Mouse (Mus musculus) urinary bladder, adult 2 months (tissue): ENCODE data around the gene Zbtb24. TPM values are rescaled to one million over a fixed set of nuclear protein-coding genes. Genes with fewer than 3 reads are reported as not detected.
"Not testable (repeated sequence)": the region's sequence is repeated elsewhere in the genome, so short reads cannot be mapped to it uniquely, and the experiment has no call there.

ENCODE experiments used
- DNase-seq: peaks from one replicate; pipeline ENCODE4 v3.0.0; 2022; ENCODE audit warnings: low spot score
- polyA plus RNA-seq: library from polyadenylated mRNA; depleted of rRNA; stranded (reverse); fragments of >200 nt; gene quantifications from 2 replicates; pipeline ENCODE4 v1.2.3, GENCODE M21; 2012; rRNA removed

The Zbtb24 gene
- 15.8 and 17.4 TPM in 2 replicates for polyA plus RNA-seq

- peak; percentile 85 for DNase-seq
These were observed at the start of gene Zbtb24 for GRCm38 (mm10) chr10:41450137-41450670. Gene Zbtb24 (plus strand): TSS chr10:41450383.

- DNase-seq = no peak
These were observed 49.1 kb upstream of the Zbtb24 start for GRCm38 (mm10) chr10:41401097-41401496.

- no peak for DNase-seq
These were observed 46.8 kb upstream of the Zbtb24 start for GRCm38 (mm10) chr10:41403364-41403763.

DNA sequence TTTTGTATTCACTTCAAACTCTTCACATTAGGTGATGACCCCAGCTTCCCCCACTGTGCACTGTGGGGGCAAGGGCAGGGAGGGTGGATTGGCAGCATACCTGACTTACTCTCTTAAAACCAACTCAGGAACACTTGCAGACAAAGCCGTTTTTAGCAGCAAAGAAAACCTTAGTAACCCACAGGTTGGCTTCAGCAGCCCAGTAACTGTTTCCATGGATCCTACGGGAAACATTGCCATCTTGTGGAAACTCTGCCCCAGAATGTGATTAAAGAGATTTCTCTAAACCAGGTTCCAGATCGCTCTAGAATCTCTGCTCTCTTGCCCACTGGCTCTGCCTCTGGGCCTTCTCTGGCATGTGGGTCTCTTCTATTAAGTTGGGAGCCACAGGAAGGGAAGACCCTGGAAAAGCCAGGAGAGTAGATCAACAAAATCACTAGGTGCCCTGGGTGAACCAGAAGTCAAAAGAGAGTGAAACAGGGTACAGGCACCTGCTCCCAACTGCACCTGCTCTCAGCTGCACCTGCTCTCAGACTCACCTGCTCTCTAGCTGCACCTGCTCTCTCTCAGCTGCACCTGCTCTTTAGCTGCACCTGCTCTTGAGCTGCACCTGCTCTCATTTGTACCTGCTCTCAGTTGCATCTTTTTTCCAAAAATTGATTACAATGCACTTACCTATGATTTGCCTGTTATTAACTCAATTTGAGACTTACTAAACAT is 46.1 kb upstream of the Zbtb24 start:
- DNase-seq = no peak

DNA sequence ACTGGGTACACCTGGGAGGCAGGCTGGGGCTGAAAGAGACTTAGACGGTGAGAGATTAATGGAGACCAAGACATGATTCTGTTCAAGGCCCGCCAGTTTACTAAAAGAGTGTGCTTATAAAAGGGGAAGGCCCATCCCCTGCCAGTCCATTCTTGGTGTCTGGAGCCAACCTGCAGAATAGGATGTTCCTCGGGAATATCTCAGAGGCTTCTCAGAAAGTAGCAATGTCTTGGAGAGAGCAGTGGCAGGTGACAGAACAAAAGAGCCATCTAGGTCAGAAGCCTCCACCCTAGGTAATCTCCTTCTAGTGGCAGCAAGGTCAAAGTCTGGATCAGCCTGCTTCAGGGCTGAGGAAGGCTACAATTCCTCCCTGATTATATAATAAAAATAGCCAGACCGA is 40.0 kb upstream of the Zbtb24 start:
- not testable (repeated sequence) for DNase-seq

DNA sequence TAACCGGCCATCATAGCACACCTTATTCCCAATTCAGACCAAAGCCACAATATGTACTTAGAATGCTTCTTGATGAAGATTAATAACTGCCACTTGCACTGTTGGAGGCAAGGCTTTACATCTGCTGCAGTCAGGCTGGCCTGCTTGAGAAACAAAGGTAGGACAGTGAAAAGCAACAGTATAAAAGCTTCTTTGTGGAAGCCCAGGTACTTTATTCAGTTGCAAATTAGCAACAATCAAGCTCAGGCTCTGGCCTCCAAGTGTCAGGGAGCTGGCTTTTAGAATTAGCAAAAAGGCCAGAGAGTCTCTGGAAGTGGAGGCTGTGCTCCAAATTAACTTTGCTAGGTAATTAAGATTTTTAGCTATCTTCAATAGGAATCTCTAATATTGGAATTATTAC is 39.4 kb upstream of the Zbtb24 start:
- DNase-seq = not testable (repeated sequence)

DNA sequence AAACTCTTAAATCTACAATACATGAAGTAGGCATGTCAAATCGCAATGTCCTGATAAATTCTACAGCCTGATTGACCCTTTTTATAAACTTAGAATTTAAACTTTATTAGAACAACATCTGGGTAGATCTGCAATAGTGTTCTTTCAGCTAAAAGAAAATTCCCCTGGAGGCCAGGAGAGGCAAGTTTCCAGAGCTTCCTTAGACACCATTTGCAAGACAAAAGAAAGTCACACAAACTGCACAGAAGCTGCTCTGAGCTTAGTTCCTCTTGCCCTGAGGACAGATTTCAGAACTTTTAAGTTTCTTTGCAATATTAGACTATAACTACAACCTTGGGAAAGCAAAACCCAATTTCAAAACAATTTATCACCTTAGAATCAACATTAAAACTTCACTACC is 36.7 kb upstream of the Zbtb24 start:
- not testable (repeated sequence) for DNase-seq

DNA sequence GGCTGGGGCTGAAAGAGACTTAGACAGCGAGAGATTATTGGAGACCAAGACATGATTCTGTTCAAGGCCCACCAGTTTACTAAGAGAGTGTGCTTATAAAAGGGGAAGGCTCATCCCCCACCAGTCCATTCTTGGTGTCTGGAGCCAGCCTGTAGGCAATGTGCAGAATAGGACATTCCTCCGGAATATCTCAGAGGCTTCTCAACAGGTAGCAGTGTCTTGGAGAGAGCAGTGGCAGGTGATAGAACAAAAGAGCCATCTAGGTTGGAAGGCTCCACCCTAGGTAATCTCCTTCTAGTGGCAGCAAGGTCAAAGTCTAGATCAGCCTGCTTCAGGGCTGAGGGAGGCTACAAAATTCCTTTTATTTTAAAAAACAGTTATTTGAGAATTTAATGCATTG is 34.8 kb upstream of the Zbtb24 start:
- not testable (repeated sequence) for DNase-seq

DNA sequence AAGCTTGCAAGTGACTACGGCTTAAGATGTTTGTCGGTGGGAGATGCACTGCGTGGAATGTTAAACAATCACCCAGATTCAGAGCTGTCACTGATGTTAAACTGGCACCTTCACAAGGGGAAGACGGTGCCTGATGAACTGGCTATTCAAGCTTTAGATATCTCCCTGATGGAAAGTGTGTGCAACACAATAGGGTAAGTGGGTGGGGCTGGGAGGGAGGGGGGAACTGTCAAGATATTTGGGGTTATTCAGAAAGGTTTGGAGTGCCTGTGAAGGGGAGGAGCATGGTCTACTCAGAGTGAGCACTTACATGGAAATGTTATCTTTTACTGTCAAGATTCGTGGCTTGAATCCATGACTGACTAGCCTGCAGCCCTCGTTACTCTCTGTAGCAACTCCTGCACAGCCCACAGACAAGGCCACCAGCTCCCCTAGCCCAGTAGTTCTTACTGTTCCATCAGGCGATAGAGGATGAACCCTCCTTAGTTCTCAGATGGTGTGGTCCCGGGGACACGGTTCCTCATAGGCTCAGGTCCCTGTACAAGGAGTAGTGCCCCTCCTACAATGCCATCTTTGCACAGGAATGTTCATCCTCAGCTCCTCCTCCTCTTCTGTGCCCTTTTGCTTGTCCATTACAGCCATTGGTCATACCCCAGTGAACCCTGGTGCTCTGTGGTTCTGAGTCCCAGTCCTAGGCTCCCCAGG is 29.5 kb upstream of the Zbtb24 start:
- no peak for DNase-seq

- DNase-seq = no peak
These were observed 26.5 kb upstream of the Zbtb24 start for GRCm38 (mm10) chr10:41423681-41424080.

GRCm38 (mm10) chr10:41426368-41426767 is 23.8 kb upstream of the Zbtb24 start:
- no peak for DNase-seq

DNA sequence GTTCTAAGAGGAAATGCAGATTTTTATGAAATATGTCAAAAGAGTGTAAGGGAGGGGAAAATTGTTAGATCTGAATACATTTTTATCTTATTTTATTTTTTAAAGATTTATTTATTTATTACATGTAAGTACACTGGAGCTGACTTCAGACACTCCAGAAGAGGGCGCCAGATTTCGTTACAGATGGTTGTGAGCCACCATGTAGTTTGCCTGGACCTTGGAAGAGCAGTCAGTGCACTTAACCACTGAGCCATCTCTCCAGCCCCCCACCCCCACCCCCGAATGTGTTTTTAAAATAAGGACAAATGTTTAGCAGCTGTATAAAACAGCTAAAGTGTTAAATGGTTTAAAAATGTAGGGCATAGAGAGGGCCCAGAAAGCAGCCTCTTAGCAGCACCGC is 15.6 kb upstream of the Zbtb24 start:
- no peak for DNase-seq

DNA sequence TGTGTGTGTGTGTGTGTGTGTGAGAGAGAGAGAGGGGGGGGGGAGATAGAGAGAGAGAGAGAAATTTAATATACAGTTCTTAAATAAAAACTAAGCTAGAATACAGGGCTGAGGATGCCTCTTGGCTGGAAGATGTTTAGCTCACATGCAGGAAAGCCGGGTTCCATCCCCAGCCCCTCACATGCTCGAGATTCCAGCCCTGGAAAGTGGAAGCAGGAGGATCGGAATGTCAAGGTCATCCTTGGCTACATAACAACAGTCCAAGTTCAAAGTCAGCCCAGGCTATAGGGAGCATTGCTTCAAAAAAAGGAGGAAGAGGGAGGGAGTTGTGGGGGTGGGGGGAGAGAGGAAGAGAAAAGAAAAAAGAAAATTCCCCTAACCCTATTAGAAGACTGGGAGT is 15.0 kb upstream of the Zbtb24 start:
- no peak for DNase-seq

DNA sequence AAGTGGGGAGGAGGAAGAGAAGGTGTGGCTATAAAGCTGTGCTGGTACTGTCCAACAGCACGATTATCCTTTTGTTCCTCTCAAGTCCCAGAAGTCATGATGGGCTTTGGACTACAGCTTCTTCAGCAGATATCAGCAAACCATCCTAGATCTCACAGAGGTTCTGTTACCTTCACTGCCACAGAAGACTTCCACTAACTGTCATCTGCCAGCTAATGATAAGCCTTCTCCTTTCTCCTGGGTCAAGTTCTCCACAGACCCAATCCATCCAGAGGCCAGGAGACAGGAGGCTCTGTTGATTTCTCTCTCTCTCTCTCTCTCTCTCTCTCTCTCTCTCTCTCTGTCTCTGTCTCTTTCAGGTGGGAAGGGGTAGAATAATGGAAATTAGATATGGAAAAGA is 2.0 kb upstream of the Zbtb24 start:
- DNase-seq = no peak

- DNase-seq = no peak
These were observed 499 bp upstream of the Zbtb24 start for GRCm38 (mm10) chr10:41449684-41450083.

- no peak for DNase-seq
These were observed 768 bp downstream of the Zbtb24 start for GRCm38 (mm10) chr10:41450780-41451522.

DNA sequence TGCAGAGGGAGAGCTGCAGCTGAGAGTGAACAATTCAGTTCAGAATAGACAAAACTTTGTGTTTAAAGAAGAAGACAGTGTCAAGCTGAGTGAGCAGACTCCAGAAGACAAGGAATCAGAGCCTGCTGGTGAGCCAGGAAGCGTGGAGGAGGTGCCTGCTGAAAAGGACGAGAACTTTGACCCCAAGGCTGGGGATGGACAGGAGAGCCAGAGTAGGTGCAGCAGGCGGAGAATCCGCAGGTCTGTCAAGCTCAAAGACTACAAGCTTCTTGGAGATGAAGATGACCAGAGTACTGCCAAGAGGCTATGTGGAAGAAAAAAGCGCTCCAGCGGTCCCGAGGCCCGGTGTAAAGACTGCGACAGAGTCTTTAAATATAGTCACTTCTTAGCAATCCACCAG is 1.5 kb downstream of the Zbtb24 start:
- no peak for DNase-seq

- DNase-seq = no peak
These were observed 2.6 kb downstream of the Zbtb24 start for GRCm38 (mm10) chr10:41452791-41453190.

DNA sequence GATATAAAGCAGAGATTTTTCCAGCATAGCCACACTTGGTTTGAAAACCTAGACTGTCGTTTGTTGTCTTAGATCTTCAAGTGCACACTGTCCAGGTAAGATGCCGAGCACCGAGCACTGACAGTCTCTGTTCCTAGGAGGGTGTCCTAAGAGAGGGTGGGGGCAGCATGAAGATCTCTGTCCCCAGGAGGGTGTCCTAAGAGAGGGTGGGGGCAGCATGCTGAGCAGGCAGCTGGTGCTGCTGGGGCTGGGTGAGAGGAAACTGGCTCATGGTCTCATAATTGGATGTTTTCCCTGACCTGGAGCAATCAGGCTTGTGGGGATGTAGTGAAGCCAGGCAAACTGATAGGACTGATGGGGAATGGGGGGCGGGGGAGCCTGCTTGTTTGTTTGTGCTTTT is 9.8 kb downstream of the Zbtb24 start:
- DNase-seq = no peak

GRCm38 (mm10) chr10:41460501-41460900 is 10.3 kb downstream of the Zbtb24 start:
- no peak for DNase-seq

GRCm38 (mm10) chr10:41461057-41461722 is 11.0 kb downstream of the Zbtb24 start:
- DNase-seq = no peak

GRCm38 (mm10) chr10:41464401-41464955 is 14.3 kb downstream of the Zbtb24 start:
- no peak for DNase-seq
